Mouse (Mus musculus): Measurements from ENCODE around the gene Arl14ep.
"Not testable (repeated sequence)": the region's sequence is repeated elsewhere in the genome, so short reads cannot be mapped to it uniquely, and the experiment has no call there.

The Arl14ep gene

GRCm38 (mm10) chr2:106973959-106974639, at the start of gene Arl14ep:
Gene Arl14ep (minus strand): TSS chr2:106974424.
- peak; percentile 77 to 78 for DNase-seq (ENCODE audit: low spot score in 2 of 2)

GRCm38 (mm10) chr2:107022713-107023112, 48.5 kb upstream of the Arl14ep start:
- no peak for DNase-seq (ENCODE audit: low spot score in 2 of 2)

DNA sequence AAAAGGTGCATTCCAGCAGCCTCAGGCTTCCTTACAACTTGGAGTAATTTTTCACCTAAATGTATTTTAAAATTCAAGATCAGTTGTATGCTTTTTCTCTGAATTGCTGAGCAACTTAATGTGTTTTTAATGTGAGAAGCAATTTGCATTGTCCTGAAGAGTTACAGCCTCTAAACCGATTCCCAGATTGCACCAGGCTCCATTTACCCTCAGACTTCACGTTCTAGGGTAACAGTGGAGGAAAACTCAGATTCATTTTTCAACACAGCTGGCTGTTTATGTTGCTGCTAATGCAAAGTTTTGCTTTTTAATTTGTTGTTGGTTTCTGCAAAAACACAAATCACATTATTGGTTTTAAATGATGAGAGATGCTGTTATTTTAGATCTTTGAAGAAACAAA, 45.1 kb upstream of the Arl14ep start:
- DNase-seq (ENCODE audit: low spot score in 2 of 2), result no peak

- no peak for DNase-seq (ENCODE audit: low spot score in 2 of 2)
These were observed 38.9 kb upstream of the Arl14ep start for GRCm38 (mm10) chr2:107013161-107013560.

DNA sequence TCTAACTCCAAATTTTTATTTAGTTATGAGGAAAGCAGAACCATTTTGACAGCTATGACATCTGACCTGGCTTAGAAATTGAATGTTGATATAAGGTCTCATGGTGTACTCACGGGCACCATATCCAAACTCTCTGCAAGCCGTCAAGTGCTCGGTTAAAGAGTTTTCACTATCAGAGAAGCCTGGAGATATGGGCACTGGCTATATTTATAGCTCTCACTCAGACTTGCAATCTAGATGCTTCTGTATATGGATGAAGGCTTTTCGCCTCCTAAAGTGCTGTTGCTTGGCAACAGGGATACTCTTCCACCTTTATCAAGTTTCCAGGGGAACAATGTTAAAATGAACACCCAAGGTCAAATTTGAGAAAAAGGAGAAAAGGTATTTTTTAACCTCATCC, 38.1 kb upstream of the Arl14ep start:
- DNase-seq (ENCODE audit: low spot score in 2 of 2), result no peak

GRCm38 (mm10) chr2:107010160-107010559, 35.9 kb upstream of the Arl14ep start:
- DNase-seq (ENCODE audit: low spot score in 2 of 2), result no peak

- DNase-seq (ENCODE audit: low spot score in 2 of 2), result no peak
These were observed 32.2 kb upstream of the Arl14ep start for GRCm38 (mm10) chr2:107006378-107006777.

DNA sequence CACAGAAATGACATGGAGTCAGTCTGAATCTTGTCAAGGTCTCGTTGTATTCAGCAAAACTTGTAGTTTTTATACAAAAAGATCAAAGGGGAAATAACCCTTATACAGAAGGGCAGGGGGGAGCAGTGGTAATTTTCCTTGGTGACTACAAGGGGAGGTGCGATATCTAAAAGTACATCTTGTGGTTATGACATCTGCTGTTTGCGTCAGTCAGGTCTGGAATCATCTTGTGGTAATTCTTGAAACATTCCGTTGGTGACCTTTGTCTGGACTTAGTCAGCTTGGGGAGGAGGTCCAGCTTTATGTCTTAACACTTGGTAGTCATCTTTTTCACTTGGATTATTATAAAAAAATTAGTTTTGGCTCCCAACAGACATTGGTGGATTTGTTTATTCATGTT, 31.7 kb upstream of the Arl14ep start:
- not testable (repeated sequence) for DNase-seq (ENCODE audit: low spot score in 2 of 2)

- no peak for DNase-seq (ENCODE audit: low spot score in 2 of 2)
These were observed 17.0 kb upstream of the Arl14ep start for GRCm38 (mm10) chr2:106991261-106991660.

GRCm38 (mm10) chr2:106984945-106985344, 10.7 kb upstream of the Arl14ep start:
- no peak for DNase-seq (ENCODE audit: low spot score in 2 of 2)

DNA sequence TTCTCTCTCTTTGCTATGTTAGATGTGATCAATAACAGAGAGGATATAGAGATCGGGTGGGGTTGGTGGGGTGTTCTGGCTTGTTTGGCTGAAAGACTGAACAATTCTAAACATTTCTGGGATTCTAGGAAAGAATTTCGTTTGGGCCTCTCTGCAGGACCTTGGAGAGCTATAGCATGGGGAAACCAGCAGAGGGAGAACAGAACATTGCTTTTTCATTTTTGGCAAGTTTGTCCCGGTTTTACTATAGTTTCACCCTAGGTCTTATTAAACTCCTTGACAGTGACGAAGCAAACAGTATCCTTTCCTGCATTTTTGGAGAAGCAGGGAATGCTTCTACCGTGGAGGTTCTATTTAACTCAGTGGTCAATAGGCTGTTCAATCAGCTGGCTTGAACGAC, 8.3 kb upstream of the Arl14ep start:
- no peak for DNase-seq (ENCODE audit: low spot score in 2 of 2)

DNA sequence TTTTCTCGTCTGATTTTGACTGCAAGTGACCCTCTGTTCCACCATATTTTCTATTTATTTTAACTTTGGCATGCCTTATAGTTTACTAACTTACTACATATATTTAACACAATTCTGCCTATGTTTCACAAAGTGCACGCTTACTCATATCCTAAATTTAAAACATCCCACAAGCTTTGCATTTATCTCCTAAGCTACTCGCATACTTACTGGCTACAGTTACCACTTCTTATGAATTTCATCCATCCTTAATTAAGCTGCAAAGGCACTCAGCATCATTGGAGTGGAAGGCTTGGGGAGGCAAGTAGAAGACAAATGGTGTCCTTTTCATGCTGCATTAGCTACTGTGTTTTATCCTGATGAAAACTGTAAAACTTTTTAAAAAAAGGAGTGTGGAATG, 2.2 kb upstream of the Arl14ep start:
- no peak for DNase-seq (ENCODE audit: low spot score in 2 of 2)

- DNase-seq (ENCODE audit: low spot score in 2 of 2), result no peak
These were observed 779 bp downstream of the Arl14ep start for GRCm38 (mm10) chr2:106973332-106973958.

DNA sequence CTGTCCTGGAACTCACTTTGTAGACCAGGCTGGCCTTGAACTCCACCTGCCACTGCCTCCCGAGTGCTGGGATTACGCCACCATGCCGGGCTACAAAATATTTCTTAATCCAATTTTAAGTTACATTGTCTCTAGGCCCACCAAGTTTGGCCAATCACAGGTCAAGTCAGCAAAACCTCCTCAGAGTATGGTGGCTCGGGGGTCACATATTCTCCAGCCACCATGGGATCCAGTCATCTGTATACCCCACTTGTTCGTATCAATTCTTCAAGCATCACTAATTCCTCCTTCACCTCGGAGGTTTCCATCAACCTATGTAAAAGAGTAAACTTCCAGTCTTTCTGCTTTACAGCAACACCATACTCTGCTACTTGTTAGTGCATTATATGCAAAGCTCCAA, 1.4 kb downstream of the Arl14ep start:
- DNase-seq (ENCODE audit: low spot score in 2 of 2), result no peak

DNA sequence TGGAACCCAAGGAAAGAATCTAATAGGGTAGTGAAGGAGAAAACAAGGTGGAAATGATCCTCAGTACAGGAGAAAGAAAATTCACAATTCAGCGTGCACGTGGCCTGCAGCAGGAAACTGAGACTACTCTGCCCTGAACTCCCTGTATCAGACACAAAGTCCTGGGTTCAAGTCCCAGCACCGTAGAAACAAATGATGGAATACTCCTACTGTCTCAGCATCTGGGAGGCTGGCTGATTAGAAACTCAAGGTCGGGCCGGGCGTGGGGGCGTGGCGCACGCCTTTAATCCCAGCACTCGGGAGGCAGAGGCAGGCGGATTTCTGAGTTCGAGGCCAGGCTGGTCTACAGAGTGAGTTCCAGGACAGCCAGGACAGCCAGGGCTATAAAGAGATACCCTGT, 3.3 kb downstream of the Arl14ep start:
- DNase-seq (ENCODE audit: low spot score in 2 of 2), result no peak

DNA sequence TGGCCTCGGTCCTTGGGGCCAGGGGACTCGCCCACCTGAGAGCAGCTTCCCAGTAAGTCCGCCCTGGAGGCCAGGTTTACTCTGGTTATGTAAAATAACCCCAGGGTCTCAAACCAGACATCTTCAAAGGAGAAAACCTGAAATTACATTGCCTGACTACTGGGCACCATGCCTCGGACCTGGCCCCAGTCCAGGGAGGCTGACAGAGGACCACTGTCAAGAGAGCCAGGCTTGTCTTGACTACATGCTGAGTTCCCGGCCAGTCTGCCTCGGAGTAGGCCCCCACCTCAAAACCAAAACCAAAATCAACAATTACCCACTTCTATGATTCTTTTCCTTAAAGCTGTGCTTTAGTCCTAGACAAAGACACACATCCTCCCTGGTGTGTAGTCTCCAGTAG, 5.9 kb downstream of the Arl14ep start:
- no peak for DNase-seq (ENCODE audit: low spot score in 2 of 2)

- no peak for DNase-seq (ENCODE audit: low spot score in 2 of 2)
These were observed 10.7 kb downstream of the Arl14ep start for GRCm38 (mm10) chr2:106963560-106963959.

GRCm38 (mm10) chr2:106961650-106962049, 12.6 kb downstream of the Arl14ep start:
- no peak for DNase-seq (ENCODE audit: low spot score in 2 of 2)

GRCm38 (mm10) chr2:106961066-106961465, 13.2 kb downstream of the Arl14ep start:
- DNase-seq (ENCODE audit: low spot score in 2 of 2), result no peak

DNA sequence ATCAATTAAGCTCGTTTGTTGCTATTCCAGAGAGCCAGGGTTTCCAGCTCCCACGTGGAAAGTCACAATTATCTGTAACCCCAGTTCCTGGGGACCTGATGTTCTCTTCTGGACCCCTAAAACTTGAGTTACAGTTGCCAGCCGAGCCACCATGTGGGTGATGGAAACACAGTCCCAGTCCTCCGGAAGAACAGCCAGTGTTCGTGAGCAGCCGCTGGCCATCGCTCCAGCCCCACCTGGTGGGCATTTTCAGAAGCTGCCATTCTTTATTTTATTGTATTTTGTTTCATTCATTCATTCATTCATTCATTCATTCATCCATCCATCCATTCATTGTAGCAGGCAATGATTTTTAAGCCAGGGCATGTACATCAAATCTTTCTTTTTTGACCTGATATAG, 14.0 kb downstream of the Arl14ep start:
- DNase-seq (ENCODE audit: low spot score in 2 of 2), result no peak

DNA sequence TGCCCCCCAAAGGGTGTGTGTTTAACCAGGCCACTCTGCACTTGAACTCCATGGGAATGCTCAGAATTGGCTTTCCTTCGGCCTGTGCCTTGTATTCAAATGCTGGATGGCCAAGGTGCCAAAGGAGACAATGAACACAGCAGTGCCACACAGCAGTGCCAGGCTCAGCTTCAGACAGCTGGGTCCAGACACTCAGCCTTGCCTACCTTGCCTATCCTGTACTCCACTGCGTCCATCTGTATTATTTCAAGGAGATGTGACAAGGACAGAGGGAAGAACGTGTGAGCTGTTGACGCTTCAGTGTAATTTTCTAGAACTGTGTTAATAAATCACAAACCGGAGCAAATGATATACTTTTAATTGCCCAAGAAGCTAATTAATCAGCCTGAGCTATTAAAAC, 14.8 kb downstream of the Arl14ep start:
- no peak for DNase-seq (ENCODE audit: low spot score in 2 of 2)

- DNase-seq (ENCODE audit: low spot score in 2 of 2), result no peak
These were observed 15.3 kb downstream of the Arl14ep start for GRCm38 (mm10) chr2:106958916-106959315.

DNA sequence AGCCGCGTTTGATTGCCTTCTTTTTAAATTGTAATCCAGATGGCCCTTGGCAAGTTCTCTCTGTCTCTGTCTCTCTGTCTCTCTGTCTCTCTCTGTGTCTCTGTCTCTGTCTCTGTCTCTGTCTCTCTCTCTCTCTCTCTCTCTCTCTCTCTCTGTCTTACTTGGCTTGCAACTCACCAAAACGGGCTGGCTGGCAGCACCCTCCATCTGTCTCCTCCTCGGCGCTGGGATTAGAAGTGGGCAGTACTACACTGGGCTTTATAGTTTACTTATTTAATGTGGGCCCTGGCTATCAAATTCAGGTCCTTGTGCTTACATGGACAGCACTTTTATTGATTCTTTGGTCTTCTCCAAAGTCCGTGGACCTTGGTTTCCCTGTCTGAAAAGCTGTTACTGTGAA, 18.1 kb downstream of the Arl14ep start:
- no peak for DNase-seq (ENCODE audit: low spot score in 2 of 2)

DNA sequence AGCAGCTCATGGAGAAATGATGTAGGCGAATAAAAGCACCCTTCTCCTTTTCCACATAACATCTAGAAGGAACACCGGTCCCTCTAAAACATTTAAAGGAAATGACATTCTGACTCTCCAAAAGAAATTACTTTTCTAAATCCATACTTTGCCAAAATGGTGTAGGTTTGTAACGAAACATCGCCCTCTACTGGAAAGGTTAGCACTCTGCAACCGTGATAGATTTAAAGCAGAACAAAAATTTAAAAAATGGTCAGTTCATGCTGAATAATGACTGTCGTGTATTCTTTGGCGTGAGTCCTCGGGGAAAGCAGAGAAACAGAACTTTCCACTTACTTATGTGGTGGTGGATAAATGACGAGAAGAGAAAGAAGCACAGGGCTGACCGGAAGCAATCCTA, 18.6 kb downstream of the Arl14ep start:
- no peak for DNase-seq (ENCODE audit: low spot score in 2 of 2)
